Comparison of ENCODE assay signal across 12 mouse cellular contexts in genomic region chr2:153606421-153606820, GRCm38 (mm10). TPM values are rescaled to one million over a fixed set of nuclear protein-coding genes. Genes with fewer than 3 reads are reported as not detected.
DNase-seq lines count a peak whose midpoint lies in the region; ATAC-seq and TF ChIP-seq lines count a peak whose summit lies in the region.
"Had no signal": no experiment of that assay in that cellular context is flagged by ENCODE, and none has a peak within 500 bp of the region (broad histone marks: within the 10 kb centered on the region; RNA-seq: fewer than 3 reads in every experiment).

No protein-coding gene starts in this region.

- no peaks in the 10 kb centered on the region for H3K9me3 ChIP-seq in liver, embryonic 14.5 days (ENCODE audit: control insufficient read depth, low read length)
- H3K9me3 ChIP-seq: neural tube, embryonic 12.5 days had no signal

- no peak overlapping the region for H3K9ac ChIP-seq in liver, embryonic 14.5 days (replicated peaks)
- H3K9ac ChIP-seq: neural tube, embryonic 12.5 days had no signal

- H3K27me3 ChIP-seq in thymus, adult 2 months (ENCODE audit: control insufficient read depth, insufficient read depth, low read length): no peaks in the 10 kb centered on the region
- no peaks in the 10 kb centered on the region for H3K27me3 ChIP-seq in liver, embryonic 14.5 days (ENCODE audit: control insufficient read depth, insufficient read depth, low read length)
- H3K27me3 ChIP-seq: neural tube, embryonic 12.5 days had no signal

- no peak overlapping the region for H3K27ac ChIP-seq in thymus, adult 2 months (ENCODE audit: control insufficient read depth, insufficient read depth, low read length)
- H3K27ac ChIP-seq in liver, embryonic 14.5 days: no peak overlapping the region
- H3K27ac ChIP-seq: neural tube, embryonic 12.5 days had no signal

- DNase-seq in adrenal gland, postnatal 14 days: peak; percentile 66
- no peak for DNase-seq in adrenal gland, postnatal 4 days (ENCODE audit: low spot score in 2 of 2)
- peak; percentile 55 for DNase-seq in thymus, adult 2 months
- no peak for DNase-seq in thymus, adult 18-20 months
- no peak for DNase-seq in liver, embryonic 14.5 days (ENCODE audit: low read depth in 3 of 3, low spot score in 3 of 3)
- DNase-seq in thymus, postnatal 4 days: peak; percentile 81
- DNase-seq in urinary bladder, adult 18-20 months (ENCODE audit: low spot score in 2 of 2): no peak
- DNase-seq in urinary bladder, postnatal 36 days (ENCODE audit: low spot score in 2 of 2): no peak
- DNase-seq: gastrocnemius, postnatal 25 days; heart, postnatal 4 days; lung, postnatal 4 days had no signal

- WGBS in thymus, adult 2 months: 80% methylated on average over 3 of the region's 3 CpGs
- 67% methylated on average over 3 of the region's 3 CpGs for WGBS in liver, embryonic 14.5 days (ENCODE audit: insufficient replicate concordance)

- H3K4me2 ChIP-seq in liver, embryonic 14.5 days (ENCODE audit: low read depth): no peak overlapping the region
- H3K4me2 ChIP-seq: neural tube, embryonic 12.5 days had no signal

- H3K4me3 ChIP-seq in thymus, adult 2 months (ENCODE audit: control insufficient read depth, insufficient read depth, low read length): no peak overlapping the region
- H3K4me3 ChIP-seq in liver, embryonic 14.5 days (ENCODE audit: insufficient read depth in 1 of 2, low read depth in 2 of 2, low read length in 2 of 2): no peak overlapping the region
- H3K4me3 ChIP-seq: neural tube, embryonic 12.5 days had no signal

- ATAC-seq in liver, embryonic 14.5 days (ENCODE audit: insufficient read depth): no peak

- no peak for TF ChIP-seq POLR2A in thymus, adult 2 months (IDR thresholded peaks at IDR 0.05; ENCODE audit: control insufficient read depth, extremely low read depth, insufficient read depth, low read length, poor library complexity)

- H3K4me1 ChIP-seq in thymus, adult 2 months (replicated peaks; ENCODE audit: control insufficient read depth, insufficient read depth, low read length): peaks cover 19% of the 10 kb centered on the region
- peaks cover 41 to 52% of the 10 kb centered on the region in 2 experiments for H3K4me1 ChIP-seq in liver, embryonic 14.5 days (replicated peaks; ENCODE audit: control insufficient read depth in 2 of 2, insufficient read depth in 2 of 2, low read length in 1 of 2)

- no peak for TF ChIP-seq EP300 in liver, embryonic 14.5 days (IDR thresholded peaks at IDR 0.05; ENCODE audit: low read depth)

- no peaks in the 10 kb centered on the region for H3K36me3 ChIP-seq in thymus, adult 2 months (ENCODE audit: control insufficient read depth, insufficient read depth, low read length)
- H3K36me3 ChIP-seq in liver, embryonic 14.5 days (replicated peaks; ENCODE audit: control insufficient read depth, insufficient read depth, low read depth): no peaks in the 10 kb centered on the region
- H3K36me3 ChIP-seq: neural tube, embryonic 12.5 days had no signal

- no peak for TF ChIP-seq CTCF in thymus, adult 2 months (IDR thresholded peaks at IDR 0.05; ENCODE audit: borderline replicate concordance, control insufficient read depth, extremely low read depth, insufficient read depth, low read length, poor library complexity)
- peak; percentile 78 for TF ChIP-seq CTCF in liver, embryonic 14.5 days (IDR thresholded peaks at IDR 0.05; ENCODE audit: low read depth)

RNA-seq across cellular contexts. Expression of gene Commd7, which starts 26.2 kb away (rescaled TPM):
- total RNA-seq in adrenal gland, postnatal 14 days (2021): 27.7 and 33.6 TPM in 2 replicates
- total RNA-seq in adrenal gland, postnatal 4 days (2021): 10 to 100 TPM; 44.2 to 45.8 TPM
- 22.0 and 22.4 TPM in 2 replicates for polyA plus RNA-seq in thymus, adult 2 months (2012; rRNA removed)
- polyA plus RNA-seq in liver, embryonic 14.5 days (2012; rRNA removed): 5.4 and 9.5 TPM in 2 replicates
- polyA plus RNA-seq in liver, embryonic 14.5 days (2014; fragmentation: Nextera tagmentation; extraction: Ambion mirVana): 24.9 and 25.4 TPM in 2 replicates

RNA-seq across cellular contexts. Expression of gene Dnmt3b, which starts 42.8 kb away (rescaled TPM):
- 2.8 and 5.1 TPM in 2 replicates for total RNA-seq in adrenal gland, postnatal 14 days (2021)
- 1 to 10 TPM; 6.7 to 8.2 TPM for total RNA-seq in adrenal gland, postnatal 4 days (2021)
- 4.4 and 4.7 TPM in 2 replicates for polyA plus RNA-seq in thymus, adult 2 months (2012; rRNA removed)
- polyA plus RNA-seq in liver, embryonic 14.5 days (2012; rRNA removed): 2.2 and 2.8 TPM in 2 replicates
- 4.1 and 4.3 TPM in 2 replicates for polyA plus RNA-seq in liver, embryonic 14.5 days (2014; fragmentation: Nextera tagmentation; extraction: Ambion mirVana)

Comparison
In these comparisons a context has a peak if more than half of its experiments do, and no peak if none do; other contexts are left out.
1. DNase-seq: peak in adrenal gland, postnatal 14 days (single experiment), thymus, adult 2 months (single experiment) and thymus, postnatal 4 days (single experiment); none in adrenal gland, postnatal 4 days (0 of 2), thymus, adult 18-20 months (0 of 2), liver, embryonic 14.5 days (0 of 3), urinary bladder, adult 18-20 months (0 of 2) and urinary bladder, postnatal 36 days (0 of 2).